Mouse (Mus musculus) urinary bladder, postnatal 0 days (tissue): ENCODE results near the gene Pigs. TPM values are rescaled to one million over a fixed set of nuclear protein-coding genes. Genes with fewer than 3 reads are reported as not detected.

ENCODE experiments used
- polyA plus RNA-seq: library from polyadenylated mRNA; unstranded; fragments of >200 nt; fragmentation: Nextera tagmentation; extraction: Ambion mirVana; gene quantifications from 2 replicates; pipeline ENCODE4 v1.2.1, GENCODE M21; 2015

Gene Pigs
- 41.8 and 43.6 TPM in 2 replicates for polyA plus RNA-seq

GRCm38 (mm10) chr11:78327634-78328511, at the start of gene Pigs:
TSS of gene Pigs (plus strand) at chr11:78328415.

GRCm38 (mm10) chr11:78290654-78291053, 37.6 kb upstream of the Pigs start, which contains the start of gene BC030499:
TSS of gene BC030499 (plus strand) at chr11:78290841.

GRCm38 (mm10) chr11:78301357-78302084, 26.7 kb upstream of the Pigs start, which contains the start of gene Spag5:
TSS of gene Spag5 (plus strand) at chr11:78301529.

GRCm38 (mm10) chr11:78322860-78323259, 5.4 kb upstream of the Pigs start, which contains the start of gene Aldoc:
TSS of gene Aldoc (plus strand) at chr11:78322968.

GRCm38 (mm10) chr11:78343381-78344327, 15.4 kb downstream of the Pigs start, which contains the start of gene Unc119:
TSS of gene Unc119 (plus strand) at chr11:78343482.

GRCm38 (mm10) chr11:78386508-78387043, 58.4 kb downstream of the Pigs start, which contains the start of gene Foxn1:
TSS of gene Foxn1 (minus strand) at chr11:78386558.

Other genes starting within 250 kb of the Pigs start
- 15.0 and 15.4 TPM in 2 replicates for gene Eral1, start 248.0 kb upstream of the Pigs start, polyA plus RNA-seq
- gene Fam222b, start 233.8 kb upstream of the Pigs start, polyA plus RNA-seq: 10.2 and 10.3 TPM in 2 replicates
- 16.6 and 16.7 TPM in 2 replicates for gene Traf4, start 162.8 kb upstream of the Pigs start, polyA plus RNA-seq
- gene Nek8, start 151.7 kb upstream of the Pigs start, polyA plus RNA-seq: 11.1 and 11.4 TPM in 2 replicates
- gene Tlcd1, start 151.7 kb upstream of the Pigs start, polyA plus RNA-seq: 15.2 and 16.2 TPM in 2 replicates
- 1,049 and 1,108 TPM in 2 replicates for gene Rpl23a, start 144.8 kb upstream of the Pigs start, polyA plus RNA-seq
- 90.4 and 94.1 TPM in 2 replicates for gene Rab34, start 140.0 kb upstream of the Pigs start, polyA plus RNA-seq
- 1.9 and 2.5 TPM in 2 replicates for gene Proca1, start 135.0 kb upstream of the Pigs start, polyA plus RNA-seq
- 82.5 and 98.5 TPM in 2 replicates for gene Sdf2, start 82.7 kb upstream of the Pigs start, polyA plus RNA-seq
- gene Supt6, start 82.4 kb upstream of the Pigs start, polyA plus RNA-seq: 14.5 and 14.6 TPM in 2 replicates
- gene 2610507B11Rik, start 66.7 kb upstream of the Pigs start, polyA plus RNA-seq: 59.6 and 69.9 TPM in 2 replicates
- gene BC030499, start 37.6 kb upstream of the Pigs start, polyA plus RNA-seq: 0.21 and 0.30 TPM in 2 replicates
- 4.7 and 7.4 TPM in 2 replicates for gene Spag5, start 26.9 kb upstream of the Pigs start, polyA plus RNA-seq
- gene Aldoc, start 5.4 kb upstream of the Pigs start, polyA plus RNA-seq: 8.1 and 10.6 TPM in 2 replicates
- gene Unc119, start 15.1 kb downstream of the Pigs start, polyA plus RNA-seq: 69.4 and 71.4 TPM in 2 replicates
- 0.07 TPM in 1 of 2 replicates, not detected in the other for gene Foxn1, start 58.1 kb downstream of the Pigs start, polyA plus RNA-seq
- not detected in 2 replicates for gene Slc13a2, start 93.8 kb downstream of the Pigs start, polyA plus RNA-seq
- 25.7 and 27.4 TPM in 2 replicates for gene Slc46a1, start 137.3 kb downstream of the Pigs start, polyA plus RNA-seq
- gene Sarm1, start 169.3 kb downstream of the Pigs start, polyA plus RNA-seq: 0.24 and 0.27 TPM in 2 replicates
- gene Vtn, start 170.7 kb downstream of the Pigs start, polyA plus RNA-seq: 1.2 and 2.1 TPM in 2 replicates
- not detected in 2 replicates for gene Sebox, start 175.0 kb downstream of the Pigs start, polyA plus RNA-seq
- 32.0 and 32.8 TPM in 2 replicates for gene Tmem199, start 183.8 kb downstream of the Pigs start, polyA plus RNA-seq
- 81.4 and 86.2 TPM in 2 replicates for gene Poldip2, start 183.8 kb downstream of the Pigs start, polyA plus RNA-seq
- 47.6 and 55.5 TPM in 2 replicates for gene Tnfaip1, start 207.9 kb downstream of the Pigs start, polyA plus RNA-seq
- gene Ift20, start 207.9 kb downstream of the Pigs start, polyA plus RNA-seq: 132 and 156 TPM in 2 replicates
- gene Tmem97, start 222.4 kb downstream of the Pigs start, polyA plus RNA-seq: 43.6 and 70.8 TPM in 2 replicates